Mouse (Mus musculus): ENCODE measurements at regions not wholly inside any gene's neighbourhood (a gene's known extent, or its start where the extent isn't known, plus 50 kb on each side); places are given as distances from the start of the nearest gene placed in this dataset.

DNA sequence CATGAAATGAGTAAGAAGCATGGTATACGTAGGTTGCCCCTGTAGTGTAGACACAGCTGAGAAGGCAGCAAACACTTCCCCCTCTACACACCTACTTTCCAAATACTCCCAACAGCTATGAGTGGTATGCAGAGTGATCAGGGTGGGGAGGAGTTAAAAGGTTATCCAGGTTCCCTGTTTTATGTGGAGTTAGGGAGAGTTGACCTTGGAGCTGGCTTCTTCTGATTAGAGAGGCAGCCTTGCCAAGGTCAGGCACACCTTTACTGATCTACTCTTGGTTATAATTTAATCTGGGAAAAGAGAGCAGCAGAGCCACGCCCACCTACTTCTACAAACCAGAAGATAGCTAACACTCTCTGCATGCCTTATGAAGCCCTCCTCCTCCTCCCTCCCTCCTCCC, 106.7 kb upstream of the Magi1 start:
- TF ChIP-seq CTCF (IDR thresholded peaks at IDR 0.05; ENCODE audit: insufficient read depth, low read length) (no peak), POLR2A (IDR thresholded peaks at IDR 0.05; ENCODE audit: borderline replicate concordance, extremely low read depth, low read depth, low read length) (no peak)
